Mouse (Mus musculus) brain, embryonic 14.5 days (tissue): ENCODE results near the gene Gm10337.

Experiments used
- CTCF ChIP-seq: fragments of 200-500 bp; IDR thresholded peaks from 2 replicates; pipeline ENCODE4 v1.5.1; 2012; ENCODE audit warnings: inconsistent platforms, mild to moderate bottlenecking, moderate library complexity, borderline replicate concordance; ENCODE audit not compliant: insufficient read depth, insufficient read length; ENCODE audit errors: extremely low read depth
- POLR2A ChIP-seq: fragments of 200-500 bp; IDR thresholded peaks from 2 replicates; pipeline ENCODE4 v1.6.1; 2012; ENCODE audit warnings: mild to moderate bottlenecking, inconsistent platforms, borderline replicate concordance; ENCODE audit not compliant: poor library complexity, insufficient read depth, insufficient read length, severe bottlenecking; ENCODE audit errors: extremely low read depth

- TF ChIP-seq CTCF (no peak), POLR2A (no peak)
Measured at GRCm38 (mm10) chr15:102503924-102504782, 631 bp downstream of the Gm10337 start.
